Mouse (Mus musculus) myocyte (in vitro differentiated cells): ENCODE measurements around the gene Camta1. TPM values are rescaled to one million over a fixed set of nuclear protein-coding genes. Genes with fewer than 3 reads are reported as not detected.

Source experiments
- H3K27me3 ChIP-seq: one replicate; pipeline ENCODE4 v1.6.1; 2011; ENCODE audit not compliant: control insufficient read depth, insufficient read depth, insufficient read length
- H3K36me3 ChIP-seq: one replicate; pipeline ENCODE4 v1.6.1; 2011; ENCODE audit not compliant: control insufficient read depth, insufficient read depth
- H3K4me2 ChIP-seq: one replicate; pipeline ENCODE4 v1.6.1; 2011; ENCODE audit warnings: low read depth, control low read depth
- H3K4me3 ChIP-seq: one replicate; pipeline ENCODE4 v1.5.1; 2011; ENCODE audit warnings: mild to moderate bottlenecking, control low read depth, moderate library complexity
- H3K79me2 ChIP-seq: one replicate; pipeline ENCODE4 v1.6.1; 2011; ENCODE audit not compliant: control insufficient read depth, insufficient read depth
- H3ac ChIP-seq: one replicate; pipeline ENCODE4 v1.6.1; 2011; ENCODE audit not compliant: control insufficient read depth, insufficient read length
- CEBPB ChIP-seq: IDR thresholded peaks from 2 replicates; pipeline ENCODE4 v1.6.1; 2011; ENCODE audit warnings: mild to moderate bottlenecking, moderate library complexity; ENCODE audit not compliant: poor library complexity, insufficient read depth, severe bottlenecking
- E2F4 ChIP-seq: IDR thresholded peaks from one replicate; pipeline ENCODE4 v1.6.1; 2011; ENCODE audit warnings: mild to moderate bottlenecking, control low read depth, moderate library complexity; ENCODE audit not compliant: insufficient read depth
- MAX ChIP-seq: IDR thresholded peaks from one replicate; pipeline ENCODE4 v1.6.1; 2011; ENCODE audit warnings: low read depth, mild to moderate bottlenecking, control low read depth
- MYOD1 ChIP-seq, 3 experiments: IDR thresholded peaks; one replicate each; pipeline ENCODE4 v1.6.1; 2011; ENCODE audit warnings: control low read depth in 2 of 3, low read depth in 2 of 3, mild to moderate bottlenecking in 2 of 3, moderate library complexity in 1 of 3; ENCODE audit not compliant: insufficient read length in 2 of 3, control insufficient read depth in 1 of 3
- MYOG ChIP-seq, 3 experiments: IDR thresholded peaks; one replicate each; pipeline ENCODE4 v1.6.1; 2011; ENCODE audit warnings: control low read depth in 2 of 3, low read depth in 2 of 3, mild to moderate bottlenecking in 2 of 3; ENCODE audit not compliant: insufficient read length in 2 of 3, control insufficient read depth in 1 of 3, insufficient read depth in 1 of 3
- POLR2A ChIP-seq: IDR thresholded peaks from one replicate; pipeline ENCODE4 v1.6.1; 2011; ENCODE audit warnings: low read depth, mild to moderate bottlenecking, control low read depth, moderate library complexity; ENCODE audit not compliant: insufficient read length
- POLR2AphosphoS2 ChIP-seq: IDR thresholded peaks from one replicate; pipeline ENCODE4 v1.6.1; 2011; ENCODE audit warnings: low read depth, control low read depth; ENCODE audit not compliant: insufficient read length
- REST ChIP-seq: IDR thresholded peaks from one replicate; pipeline ENCODE4 v1.6.1; 2011; ENCODE audit warnings: mild to moderate bottlenecking, control low read depth, moderate library complexity; ENCODE audit not compliant: insufficient read depth, insufficient read length
- SRF ChIP-seq: IDR thresholded peaks from one replicate; pipeline ENCODE4 v1.6.1; 2011; ENCODE audit warnings: low read depth; ENCODE audit not compliant: control insufficient read depth, insufficient read length
- TCF12 ChIP-seq: IDR thresholded peaks from one replicate; pipeline ENCODE4 v1.6.1; 2011; ENCODE audit warnings: mild to moderate bottlenecking, control low read depth; ENCODE audit not compliant: poor library complexity, insufficient read depth, severe bottlenecking
- TCF3 ChIP-seq: IDR thresholded peaks from one replicate; pipeline ENCODE4 v1.6.1; 2011; ENCODE audit warnings: low read depth, control low read depth; ENCODE audit not compliant: insufficient read length
- USF1 ChIP-seq: IDR thresholded peaks from one replicate; pipeline ENCODE4 v1.6.1; 2011; ENCODE audit warnings: low read depth, mild to moderate bottlenecking, control low read depth, moderate library complexity
- polyA plus RNA-seq: library from polyadenylated mRNA; unstranded; fragments of >200 nt; fragmentation: generic; extraction: Trizol; gene quantifications from one replicate; pipeline ENCODE4 v1.2.1, GENCODE M21; 2012; ENCODE audit warnings: missing spikeins

Gene Camta1
- polyA plus RNA-seq, 1 experiment: 40.6 TPM

GRCm38 (mm10) chr4:151805685-151806084 lies 56.0 kb downstream of the Camta1 start:
- TF ChIP-seq TCF3 (no peak), REST (no peak), SRF (no peak)
- H3K4me2 ChIP-seq: no peak overlapping the region
- no peak overlapping the region for H3K4me3 ChIP-seq
- H3K27me3 ChIP-seq: no peaks in the 10 kb centered on the region
- no peaks in the 10 kb centered on the region for H3K36me3 ChIP-seq
- H3K79me2 ChIP-seq: no peaks in the 10 kb centered on the region
- H3ac ChIP-seq: no peak overlapping the region

GRCm38 (mm10) chr4:151805046-151805445 lies 56.6 kb downstream of the Camta1 start:
- H3K36me3 ChIP-seq: no peaks in the 10 kb centered on the region
- H3K79me2 ChIP-seq: no peaks in the 10 kb centered on the region
- TF ChIP-seq TCF3: no peak
- no peak for TF ChIP-seq REST
- no peak for TF ChIP-seq MAX
- TF ChIP-seq USF1: no peak
- TF ChIP-seq TCF12: no peak
- no peak for TF ChIP-seq MYOG (IDR thresholded peaks at IDR 0.05; ENCODE audit: control insufficient read depth in 1 of 3, insufficient read depth in 1 of 3, insufficient read length in 2 of 3, low read depth in 2 of 3)
- no peak for TF ChIP-seq POLR2AphosphoS2
- no peak for TF ChIP-seq MYOD1 (IDR thresholded peaks at IDR 0.05; ENCODE audit: control insufficient read depth in 1 of 3, insufficient read length in 2 of 3, low read depth in 2 of 3)
- no peak for TF ChIP-seq SRF
- no peak for TF ChIP-seq E2F4
- no peak for TF ChIP-seq CEBPB
- TF ChIP-seq POLR2A: no peak

GRCm38 (mm10) chr4:151804208-151804607 lies 57.5 kb downstream of the Camta1 start:
- Histone ChIP-seq H3K4me2 (no peak overlapping the region), H3K27me3 (no peaks in the 10 kb centered on the region), H3K79me2 (no peaks in the 10 kb centered on the region), H3K4me3 (no peak overlapping the region), H3K36me3 (no peaks in the 10 kb centered on the region), H3ac (no peak overlapping the region)
- no peak for TF ChIP-seq REST
- no peak for TF ChIP-seq MAX
- TF ChIP-seq CEBPB: no peak
- no peak for TF ChIP-seq E2F4
- no peak for TF ChIP-seq USF1
- no peak for TF ChIP-seq MYOD1 (IDR thresholded peaks at IDR 0.05; ENCODE audit: control insufficient read depth in 1 of 3, insufficient read length in 2 of 3, low read depth in 2 of 3)
- TF ChIP-seq TCF3: no peak
- TF ChIP-seq POLR2AphosphoS2: no peak
- TF ChIP-seq POLR2A: no peak
- TF ChIP-seq SRF: no peak
- no peak for TF ChIP-seq TCF12
- no peak for TF ChIP-seq MYOG (IDR thresholded peaks at IDR 0.05; ENCODE audit: control insufficient read depth in 1 of 3, insufficient read depth in 1 of 3, insufficient read length in 2 of 3, low read depth in 2 of 3)

More at GRCm38 (mm10) chr4:151805046-151805445, 56.6 kb downstream of the Camta1 start:
- Histone ChIP-seq H3ac (no peak overlapping the region), H3K4me3 (no peak overlapping the region), H3K4me2 (no peak overlapping the region), H3K27me3 (no peaks in the 10 kb centered on the region)

- Histone ChIP-seq H3K36me3 (no peaks in the 10 kb centered on the region), H3ac (no peak overlapping the region), H3K4me2 (no peak overlapping the region), H3K79me2 (no peaks in the 10 kb centered on the region), H3K27me3 (no peaks in the 10 kb centered on the region), H3K4me3 (no peak overlapping the region)
- no peak for TF ChIP-seq TCF3
Measured at GRCm38 (mm10) chr4:151798630-151799029, 63.0 kb downstream of the Camta1 start.

- Histone ChIP-seq H3K4me2 (no peak overlapping the region), H3K27me3 (no peaks in the 10 kb centered on the region), H3ac (no peak overlapping the region), H3K36me3 (no peaks in the 10 kb centered on the region), H3K4me3 (no peak overlapping the region), H3K79me2 (no peaks in the 10 kb centered on the region)
- no peak for TF ChIP-seq TCF12
- no peak for TF ChIP-seq MAX
- TF ChIP-seq POLR2A: no peak
- no peak for TF ChIP-seq POLR2AphosphoS2
Measured at GRCm38 (mm10) chr4:151793694-151794093, 68.0 kb downstream of the Camta1 start.

GRCm38 (mm10) chr4:151786946-151787705 lies 74.5 kb downstream of the Camta1 start:
- H3K4me2 ChIP-seq: no peak overlapping the region
- TF ChIP-seq MYOD1 (IDR thresholded peaks at IDR 0.05; ENCODE audit: control insufficient read depth in 1 of 3, insufficient read length in 2 of 3, low read depth in 2 of 3) (no peak), REST (no peak), CEBPB (no peak), TCF12 (no peak), MAX (no peak), SRF (no peak), POLR2AphosphoS2 (no peak)
- H3K4me3 ChIP-seq: no peak overlapping the region
- H3K27me3 ChIP-seq: no peaks in the 10 kb centered on the region
- H3ac ChIP-seq: no peak overlapping the region
- no peaks in the 10 kb centered on the region for H3K79me2 ChIP-seq
- H3K36me3 ChIP-seq: no peaks in the 10 kb centered on the region
